Mouse (Mus musculus) gastrocnemius, adult 8-10 months (tissue): ENCODE results near the gene Coil. TPM values are rescaled to one million over a fixed set of nuclear protein-coding genes. Genes with fewer than 3 reads are reported as not detected.
"Not testable (repeated sequence)": the region's sequence is repeated elsewhere in the genome, so short reads cannot be mapped to it uniquely, and the experiment has no call there.

Source experiments
- DNase-seq, 2 experiments: peaks; one replicate each; pipeline ENCODE4 v3.0.0; 2022; ENCODE audit warnings: low spot score in 2 of 2
- total RNA-seq, 4 experiments: library from RNA; stranded (reverse); gene quantifications; 2 replicates each; pipeline ENCODE4 v1.2.4; 2022

The Coil gene
- total RNA-seq, 4 experiments from 2014 or later, result 4.1 to 5.7 (median 4.4) TPM

GRCm38 (mm10) chr11:88966881-88967361, 3.1 kb upstream of the Coil start, which contains the start of gene Elobl:
Elobl (minus strand) TSS chr11:88966931.
- no peak for DNase-seq

GRCm38 (mm10) chr11:88973776-88974701, 4.0 kb downstream of the Coil start:
- DNase-seq, result peak; percentile 84 to 88

GRCm38 (mm10) chr11:88976320-88976719, 6.3 kb downstream of the Coil start:
- DNase-seq, result no peak

- DNase-seq, result no peak
Measured at GRCm38 (mm10) chr11:88977188-88977587, 7.1 kb downstream of the Coil start.

- DNase-seq, result no peak
Measured at GRCm38 (mm10) chr11:88981337-88981736, 11.3 kb downstream of the Coil start.

- DNase-seq, result no peak
Measured at GRCm38 (mm10) chr11:88986616-88987015, 16.6 kb downstream of the Coil start.

- DNase-seq, result no peak
Measured at GRCm38 (mm10) chr11:88988956-88989355, 18.9 kb downstream of the Coil start.

GRCm38 (mm10) chr11:88989530-88989929, 19.5 kb downstream of the Coil start:
- no peak for DNase-seq

- DNase-seq, result no peak
Measured at GRCm38 (mm10) chr11:88993186-88993585, 23.1 kb downstream of the Coil start.

- no peak for DNase-seq
Measured at GRCm38 (mm10) chr11:88993625-88994024, 23.6 kb downstream of the Coil start.

- DNase-seq, result no peak
Measured at GRCm38 (mm10) chr11:88994492-88994891, 24.4 kb downstream of the Coil start.

- DNase-seq, result no peak
Measured at GRCm38 (mm10) chr11:88995616-88996015, 25.6 kb downstream of the Coil start.

- DNase-seq, result no peak
Measured at GRCm38 (mm10) chr11:88996427-88996826, 26.4 kb downstream of the Coil start.

- not testable (repeated sequence) for DNase-seq
Measured at GRCm38 (mm10) chr11:88997343-88997742, 27.3 kb downstream of the Coil start.

- DNase-seq, result no peak
Measured at GRCm38 (mm10) chr11:88998406-88998805, 28.4 kb downstream of the Coil start.

GRCm38 (mm10) chr11:88998974-88999722, 29.1 kb downstream of the Coil start, which contains the start of gene Trim25:
Trim25 (plus strand) TSS chr11:88999376.
- DNase-seq, result peak; percentile 91 to 92

GRCm38 (mm10) chr11:88999723-89000526, 29.9 kb downstream of the Coil start:
- no peak for DNase-seq

GRCm38 (mm10) chr11:89000527-89000819, 30.4 kb downstream of the Coil start:
- DNase-seq, result no peak

GRCm38 (mm10) chr11:89001569-89001968, 31.5 kb downstream of the Coil start:
- DNase-seq, result no peak

- DNase-seq, result no peak
Measured at GRCm38 (mm10) chr11:89002068-89002467, 32.0 kb downstream of the Coil start.

- DNase-seq, result no peak
Measured at GRCm38 (mm10) chr11:89002621-89003020, 32.6 kb downstream of the Coil start.
